27 mouse cellular contexts compared by ENCODE assay signal in the genomic region with DNA sequence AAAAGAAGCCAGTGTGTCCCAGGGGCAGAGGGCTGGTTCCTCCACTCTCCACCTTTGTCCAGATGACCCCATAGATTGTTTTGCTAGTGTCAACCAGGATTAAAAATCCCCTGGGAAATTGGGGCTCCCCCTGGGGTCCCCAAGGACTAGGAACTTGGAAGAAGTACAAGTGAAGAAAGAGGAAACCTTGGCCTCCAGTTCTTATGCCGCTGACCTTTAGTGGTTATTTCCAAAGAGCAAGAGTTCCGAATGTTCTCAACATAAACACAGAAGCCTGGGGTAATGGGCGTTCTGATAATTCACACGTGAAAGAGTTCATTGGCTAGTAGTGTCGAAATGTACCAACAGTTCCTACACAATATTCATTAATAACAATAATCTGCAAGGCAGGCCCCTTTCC. TPM values are rescaled to one million over a fixed set of nuclear protein-coding genes. Genes with fewer than 3 reads are reported as not detected.
"Had no signal": no experiment of that assay in that cellular context is flagged by ENCODE, and none has a peak within 500 bp of the region (broad histone marks: within the 10 kb centered on the region; RNA-seq: fewer than 3 reads in every experiment).

No protein-coding gene starts in this region.

- H3K4me2 ChIP-seq: heart, embryonic 11.5 days; heart, embryonic 13.5 days; heart, embryonic 15.5 days; hindbrain, embryonic 13.5 days; hindbrain, embryonic 15.5 days; limb, embryonic 12.5 days; liver, embryonic 11.5 days; liver, embryonic 13.5 days; liver, embryonic 15.5 days had no signal

- DNase-seq: gastrocnemius, adult 2 months; gastrocnemius, postnatal 10 days; gastrocnemius, postnatal 25 days; heart, adult 11 months; heart, adult 2 months; heart, postnatal 14 days; heart, postnatal 36 days; kidney, adult 11 months; kidney, adult 2 months; kidney, postnatal 10 days; kidney, postnatal 25 days; kidney, postnatal 4 days; liver; liver, embryonic 13.5 days had no signal

- H3K9ac ChIP-seq: heart, embryonic 13.5 days; heart, embryonic 15.5 days; hindbrain, embryonic 13.5 days; hindbrain, embryonic 15.5 days; limb, embryonic 12.5 days; liver, embryonic 13.5 days; liver, embryonic 15.5 days had no signal

- H3K4me3 ChIP-seq: gastrocnemius, adult 2 months; heart, adult 2 months; heart, embryonic 13.5 days; heart, embryonic 15.5 days; hindbrain, embryonic 13.5 days; hindbrain, embryonic 15.5 days; layer of hippocampus, adult 2 months; left cerebral cortex, adult 2 months; limb, embryonic 10.5 days; limb, embryonic 12.5 days; liver, embryonic 13.5 days; liver, embryonic 15.5 days had no signal

- H3K27me3 ChIP-seq: heart, embryonic 13.5 days; heart, embryonic 15.5 days; hindbrain, embryonic 13.5 days; hindbrain, embryonic 15.5 days; limb, embryonic 12.5 days; liver, embryonic 13.5 days; liver, embryonic 15.5 days had no signal

- H3K36me3 ChIP-seq: heart, embryonic 13.5 days; heart, embryonic 15.5 days; hindbrain, embryonic 13.5 days; hindbrain, embryonic 15.5 days; limb, embryonic 10.5 days; limb, embryonic 12.5 days; liver, embryonic 13.5 days; liver, embryonic 15.5 days had no signal

- ATAC-seq: hindbrain, postnatal 0 days; intestine, embryonic 16.5 days had no signal

- H3K4me1 ChIP-seq: hindbrain, embryonic 15.5 days; limb, embryonic 10.5 days; limb, embryonic 12.5 days had no signal

- H3K27ac ChIP-seq: gastrocnemius, adult 2 months; heart, adult 2 months; heart, embryonic 13.5 days; heart, embryonic 15.5 days; hindbrain, embryonic 13.5 days; hindbrain, embryonic 15.5 days; hindbrain, postnatal 0 days; layer of hippocampus, adult 2 months; left cerebral cortex, adult 2 months; limb, embryonic 10.5 days; limb, embryonic 12.5 days; liver, embryonic 13.5 days; liver, embryonic 15.5 days had no signal

- H3K9me3 ChIP-seq: heart, embryonic 13.5 days; heart, embryonic 15.5 days; hindbrain, embryonic 13.5 days; hindbrain, embryonic 15.5 days; limb, embryonic 10.5 days; limb, embryonic 12.5 days; liver, embryonic 13.5 days; liver, embryonic 15.5 days had no signal

RNA-seq across cellular contexts. Expression of gene A630001G21Rik, which starts 31.9 kb away (rescaled TPM):
- total RNA-seq: hindbrain, postnatal 0 days; left cerebral cortex, adult 2 months had no signal
